Mouse (Mus musculus) adrenal gland (tissue): ENCODE measurements at regions not wholly inside any gene's neighbourhood (a gene's known extent, or its start where the extent isn't known, plus 50 kb on each side); places are given as distances from the start of the nearest gene placed in this dataset.
"Not testable (repeated sequence)": the region's sequence is repeated elsewhere in the genome, so short reads cannot be mapped to it uniquely, and the experiment has no call there.

Experiments
- intact Hi-C: fragments of 180-260 bp; cut with DNase I; formaldehyde crosslinking; loops from one replicate; pipeline ENCODE4 v1.15.1; 2025

GRCm38 (mm10) chr5:4349943-4350342 lies 157.8 kb downstream of the Mterf1b start:
- intact Hi-C loops: no loop called here

GRCm38 (mm10) chr5:4355609-4356224 lies 163.6 kb downstream of the Mterf1b start:
- intact Hi-C loops: no loop called here

GRCm38 (mm10) chr5:4356555-4357273 lies 164.5 kb downstream of the Mterf1b start:
- intact Hi-C loops: not testable (repeated sequence)

DNA sequence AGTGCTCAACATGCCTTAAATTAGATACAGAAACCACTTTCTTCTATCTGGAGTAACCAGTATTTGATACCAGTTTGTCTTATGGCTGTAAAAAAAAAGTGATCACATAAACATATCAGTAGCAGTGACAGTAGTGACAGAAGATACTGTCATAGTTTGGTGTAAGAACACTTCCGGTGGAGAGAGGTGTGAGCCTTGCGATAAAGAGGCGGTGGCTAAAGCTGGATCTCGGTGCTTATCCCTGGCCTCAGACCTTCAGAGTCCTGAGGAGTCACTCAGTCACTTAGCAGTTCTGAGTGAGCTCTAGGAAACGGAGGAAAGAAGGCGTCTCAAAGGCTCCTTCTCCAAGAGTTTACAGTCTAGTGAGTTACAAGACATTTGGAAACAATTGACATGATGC lies 169.4 kb downstream of the Mterf1b start:
- intact Hi-C loops: not testable (repeated sequence)

GRCm38 (mm10) chr5:4384719-4385118 lies 192.6 kb downstream of the Mterf1b start:
- intact Hi-C loops: not testable (repeated sequence)

DNA sequence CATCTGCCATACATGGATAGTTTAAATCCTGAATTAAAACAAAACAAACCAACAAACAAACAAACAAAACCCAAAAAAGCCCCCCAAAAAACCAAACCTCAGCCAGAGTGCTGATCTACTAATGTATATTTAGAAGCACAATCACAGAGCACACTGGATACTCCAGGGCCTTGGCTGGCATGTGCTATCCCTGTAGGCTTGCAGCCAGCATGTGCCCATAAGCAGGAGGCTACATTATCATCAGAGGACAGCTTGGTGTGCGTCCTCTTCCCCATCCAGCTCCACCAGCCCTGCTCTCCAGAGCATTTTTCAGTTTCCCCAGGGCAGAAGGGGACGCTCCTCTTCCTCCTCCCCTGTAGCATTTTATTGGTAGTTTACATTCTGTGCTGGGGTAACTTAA lies 198.9 kb downstream of the Mterf1b start:
- intact Hi-C loops: no loop called here

DNA sequence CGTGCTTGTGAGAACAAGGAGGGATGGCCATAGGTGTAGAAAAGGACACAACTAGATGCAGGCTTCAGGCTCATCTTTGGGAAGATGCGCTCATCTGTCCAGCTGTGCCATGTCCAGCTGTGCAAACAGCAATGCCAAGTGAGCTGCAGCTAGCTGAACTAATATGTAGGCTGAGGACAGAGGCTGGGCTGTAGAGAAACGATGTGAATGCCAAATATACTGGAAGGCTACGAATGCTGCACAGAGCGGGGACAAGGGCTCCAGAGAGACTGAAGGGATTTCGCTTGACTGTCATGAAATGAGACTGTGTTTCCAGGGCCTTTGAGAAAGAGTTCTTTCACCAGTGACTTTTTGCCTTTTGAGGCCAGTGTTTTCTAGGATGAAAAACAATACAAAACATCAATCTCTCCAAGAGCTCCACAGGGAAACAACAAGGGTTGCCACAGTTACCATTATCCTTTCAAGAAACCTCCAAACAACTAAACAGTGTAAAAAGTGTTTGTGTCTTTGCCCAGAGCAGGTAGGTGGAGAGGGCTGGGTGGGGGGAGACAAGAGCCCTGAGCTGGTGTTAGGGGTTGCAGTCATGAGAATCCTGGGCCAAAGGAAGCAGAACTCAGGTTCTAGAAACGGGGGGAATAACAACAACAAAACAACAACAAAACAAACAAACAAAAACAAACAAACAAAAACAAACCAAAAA lies 202.3 kb downstream of the Mterf1b start:
- intact Hi-C loops: not testable (repeated sequence)

GRCm38 (mm10) chr5:4398087-4398486 lies 205.9 kb downstream of the Mterf1b start:
- intact Hi-C loops: no loop called here

DNA sequence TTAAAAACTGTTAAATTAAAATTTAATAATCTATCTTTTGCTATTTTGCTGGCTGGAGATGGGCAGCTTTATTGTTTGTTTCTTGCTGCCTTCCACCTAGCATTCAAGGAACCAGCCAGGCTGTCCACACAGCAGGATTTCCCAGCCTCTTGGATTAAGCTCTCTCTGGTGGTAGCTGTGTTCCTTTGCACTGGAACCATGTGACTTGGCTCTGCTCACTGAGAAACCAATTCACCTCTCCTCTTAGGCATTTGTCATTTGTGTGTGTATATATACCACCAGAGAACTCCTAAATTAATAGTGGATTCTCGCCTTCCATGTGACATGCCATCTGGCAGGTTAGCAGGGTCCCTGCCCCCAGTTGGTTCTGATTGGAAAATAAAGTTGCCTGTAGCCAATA lies 225.6 kb downstream of the Mterf1b start:
- intact Hi-C loops: no loop called here
